Mouse (Mus musculus): Measurements from ENCODE around the gene Cs.
A peak's percentile ranks its signal among the peaks of the same experiment; 100 is the strongest.

DNA sequence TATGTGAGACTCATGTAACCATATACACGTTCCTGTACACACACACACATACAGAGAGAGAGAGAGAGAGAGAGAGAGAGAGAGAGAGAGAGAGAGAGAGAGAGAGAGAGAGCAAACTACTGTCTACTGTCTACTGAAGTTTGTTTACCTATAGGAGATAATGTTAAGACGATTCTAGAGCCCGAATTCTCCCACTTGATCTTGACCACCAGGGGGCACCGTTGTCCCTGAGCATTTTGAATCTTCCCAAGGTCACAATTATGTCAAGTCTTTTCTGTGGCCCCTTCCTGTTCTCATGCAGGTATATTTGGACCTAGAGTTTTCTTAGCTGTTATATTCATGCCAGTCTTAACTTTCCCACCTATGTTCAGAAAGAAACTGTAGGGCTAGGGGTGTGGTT is 2.0 kb upstream of the Cs start:
- TF ChIP-seq CTCF (IDR thresholded peaks at IDR 0.05; ENCODE audit: insufficient read depth, low read length) (peak; percentile 55; the same call in 1 of the 2 replicates), POLR2A (IDR thresholded peaks at IDR 0.05; ENCODE audit: borderline replicate concordance, extremely low read depth, low read depth, low read length) (no peak)
